Mouse (Mus musculus) spleen, postnatal 10 days (tissue): Measurements from ENCODE around the gene Olfr180.

Source experiments
- DNase-seq, 2 experiments: peaks; one replicate each; pipeline ENCODE4 v3.0.0; 2021 to 2022; ENCODE audit warnings: low spot score in 2 of 2

Olfr180 gene

GRCm38 (mm10) chr16:58929292-58929691 is at the start of gene Olfr180:
Gene Olfr180 (minus strand): TSS chr16:58929392.
- DNase-seq = no peak

- DNase-seq = no peak
Measured at GRCm38 (mm10) chr16:58928655-58929054, 537 bp downstream of the Olfr180 start, which contains the start of gene Olfr181. Gene Olfr181 (minus strand): TSS chr16:58928755.

GRCm38 (mm10) chr16:58891963-58892362 is 37.2 kb downstream of the Olfr180 start, which contains the start of gene Olfr178:
Gene Olfr178 (minus strand): TSS chr16:58892063.
- DNase-seq = no peak

- DNase-seq = no peak
Measured at GRCm38 (mm10) chr16:58884416-58884815, 44.8 kb downstream of the Olfr180 start.

GRCm38 (mm10) chr16:58874668-58875067 is 54.5 kb downstream of the Olfr180 start, which contains the start of gene Olfr177:
Gene Olfr177 (minus strand): TSS chr16:58874768.
- DNase-seq = no peak
